ENCODE assay signal across 8 mouse cellular contexts in genomic region chr11:96860564-96860963, GRCm38 (mm10). TPM values are rescaled to one million over a fixed set of nuclear protein-coding genes. Genes with fewer than 3 reads are reported as not detected.
A peak's percentile ranks its signal among the peaks of the same experiment; 100 is the strongest.
DNase-seq lines count a peak whose midpoint lies in the region; TF ChIP-seq lines count a peak whose summit lies in the region.

No protein-coding gene starts in this region.

- peaks cover 4% of the 10 kb centered on the region; the same call in 1 of the 2 replicates for H3K27me3 ChIP-seq in embryonic facial prominence, embryonic 10.5 days (replicated peaks; ENCODE audit: low read depth, poor library complexity, severe bottlenecking)
- no peaks in the 10 kb centered on the region for H3K27me3 ChIP-seq in heart, adult 2 months (ENCODE audit: control insufficient read depth, insufficient read depth, low read length)
- no peaks in the 10 kb centered on the region for H3K27me3 ChIP-seq in liver, adult 2 months (ENCODE audit: control insufficient read depth, insufficient read depth, low read length)
- H3K27me3 ChIP-seq in splenic B cell, adult 2 months (ENCODE audit: control insufficient read depth, insufficient read depth, low read length, poor library complexity, severe bottlenecking), result no peaks in the 10 kb centered on the region

- 9% methylated on average over 8 of the region's 8 CpGs for WGBS in embryonic facial prominence, embryonic 10.5 days
- WGBS in heart, adult 2 months, result 11% methylated on average over 8 of the region's 8 CpGs
- WGBS in liver, adult 2 months, result 19% methylated on average over 8 of the region's 8 CpGs

- H3K9me3 ChIP-seq in embryonic facial prominence, embryonic 10.5 days, result no peaks in the 10 kb centered on the region

- TF ChIP-seq POLR2A in heart, adult 2 months (IDR thresholded peaks at IDR 0.05; ENCODE audit: insufficient read depth, low read depth, low read length), result 0 out of 2 replicates have a peak, but pooled peaks have one; percentile 16
- no peak for TF ChIP-seq POLR2A in liver, adult 2 months (IDR thresholded peaks at IDR 0.05; ENCODE audit: extremely low read depth, insufficient read depth, low read length)

- peak; percentile 81 for DNase-seq in 416B (ENCODE audit: low read depth)
- DNase-seq in adrenal gland, postnatal 14 days, result peak; percentile 92
- peak; percentile 86 for DNase-seq in embryonic facial prominence, embryonic 10.5 days (ENCODE audit: low spot score)
- DNase-seq in heart, adult 2 months, result peak; percentile 88
- peak; percentile 87 for DNase-seq in kidney, adult 9 months
- DNase-seq in liver, adult 2 months (ENCODE audit: extremely low read depth, low read depth, low spot score), result peak; percentile 43
- DNase-seq in naive thymus-derived CD4-positive, alpha-beta T cell, adult 2 months (ENCODE audit: low read depth), result peak; percentile 87
- peak; percentile 89 for DNase-seq in splenic B cell, adult 2 months (ENCODE audit: low read depth, low spot score)

- no peaks in the 10 kb centered on the region for H3K36me3 ChIP-seq in embryonic facial prominence, embryonic 10.5 days (replicated peaks)
- H3K36me3 ChIP-seq in heart, adult 2 months (ENCODE audit: control insufficient read depth, insufficient read depth, low read length), result no peaks in the 10 kb centered on the region
- no peaks in the 10 kb centered on the region for H3K36me3 ChIP-seq in liver, adult 2 months (ENCODE audit: control insufficient read depth, insufficient read depth, low read length)
- no peaks in the 10 kb centered on the region for H3K36me3 ChIP-seq in splenic B cell, adult 2 months (ENCODE audit: control insufficient read depth, insufficient read depth, low read length, poor library complexity, severe bottlenecking)

- no peak overlapping the region; the same call in 1 of the 2 replicates for H3K9ac ChIP-seq in heart, adult 2 months (ENCODE audit: low read depth, low read length)
- no peak overlapping the region for H3K9ac ChIP-seq in liver, adult 2 months (ENCODE audit: low read depth, low read length)

- intact Hi-C loops in heart, adult 2 months (cut with DNase I), result loop anchor here (1.0 to 5.0 kb wide), 8 partner anchors 30 to 583 kb away; partner anchors contain the start of genes Cbx1 and Snx11

- TF ChIP-seq CTCF in heart, adult 2 months (IDR thresholded peaks at IDR 0.05), result no peak; the same call in 1 of the 2 replicates
- peak; percentile 95 for TF ChIP-seq CTCF in liver, adult 2 months (IDR thresholded peaks at IDR 0.05; ENCODE audit: low read depth, low read length)

- no peak overlapping the region for H3K27ac ChIP-seq in embryonic facial prominence, embryonic 10.5 days (replicated peaks)
- H3K27ac ChIP-seq in heart, adult 2 months, result peak overlapping the region; percentile 89
- H3K27ac ChIP-seq in liver, adult 2 months (replicated peaks; ENCODE audit: insufficient read depth, low read depth, low read length), result no peak overlapping the region

- peaks cover 41% of the 10 kb centered on the region for H3K4me1 ChIP-seq in embryonic facial prominence, embryonic 10.5 days
- peaks cover 9% of the 10 kb centered on the region for H3K4me1 ChIP-seq in heart, adult 2 months (ENCODE audit: control insufficient read depth, insufficient read depth, low read length)
- H3K4me1 ChIP-seq in liver, adult 2 months (ENCODE audit: control insufficient read depth, insufficient read depth, low read length), result peaks cover 6% of the 10 kb centered on the region; the same call in 1 of the 2 replicates

- peak overlapping the region; percentile 60; the same call in 1 of the 2 replicates for H3K4me3 ChIP-seq in embryonic facial prominence, embryonic 10.5 days
- no peak overlapping the region for H3K4me3 ChIP-seq in heart, adult 2 months
- no peak overlapping the region for H3K4me3 ChIP-seq in liver, adult 2 months (ENCODE audit: insufficient read depth, low read depth, low read length)

- TF ChIP-seq EP300 in heart, adult 2 months (IDR thresholded peaks at IDR 0.05; ENCODE audit: insufficient read depth, low read depth, low read length), result peak; percentile 86; the same call in 1 of the 2 replicates

- H3K79me2 ChIP-seq in heart, adult 2 months (replicated peaks; ENCODE audit: control insufficient read depth, insufficient read depth, low read length), result no peaks in the 10 kb centered on the region
- no peaks in the 10 kb centered on the region for H3K79me2 ChIP-seq in liver, adult 2 months (ENCODE audit: control insufficient read depth, insufficient read depth, low read length)

RNA-seq across cellular contexts. Expression of gene Copz2, which starts 10.9 kb away (rescaled TPM):
- 39.8 and 43.7 TPM in 2 replicates for total RNA-seq in adrenal gland, postnatal 14 days (2021)
- polyA plus RNA-seq in embryonic facial prominence, embryonic 10.5 days (2016; fragmentation: Nextera tagmentation; extraction: Ambion mirVana), result 36.2 and 37.4 TPM in 2 replicates
- 10 to 100 TPM; 35.0 to 36.9 TPM for total RNA-seq in heart, adult 2 months (2021)
- 55.0 and 76.6 TPM in 2 replicates for polyA plus RNA-seq in heart, adult 2 months (2012; rRNA removed)
- total RNA-seq in liver, adult 2 months (2014; rRNA removed), result 17.2 and 20.7 TPM in 2 replicates
- 43.5 and 48.2 TPM in 2 replicates for polyA plus RNA-seq in liver, adult 2 months (2012; rRNA removed)

RNA-seq across cellular contexts. Expression of gene Nfe2l1, which starts 30.8 kb away (rescaled TPM):
- total RNA-seq in adrenal gland, postnatal 14 days (2021), result 362 and 371 TPM in 2 replicates
- 65.4 and 69.9 TPM in 2 replicates for polyA plus RNA-seq in embryonic facial prominence, embryonic 10.5 days (2016; fragmentation: Nextera tagmentation; extraction: Ambion mirVana)
- total RNA-seq in heart, adult 2 months (2021), result 100 to 1,000 TPM; 395 to 436 TPM
- polyA plus RNA-seq in heart, adult 2 months (2012; rRNA removed), result 397 and 529 TPM in 2 replicates
- 41.3 and 45.0 TPM in 2 replicates for total RNA-seq in liver, adult 2 months (2014; rRNA removed)
- polyA plus RNA-seq in liver, adult 2 months (2012; rRNA removed), result 106 and 107 TPM in 2 replicates

RNA-seq across cellular contexts. Expression of gene Cdk5rap3, which starts 55.7 kb away (rescaled TPM):
- 48.6 and 49.9 TPM in 2 replicates for total RNA-seq in adrenal gland, postnatal 14 days (2021)
- polyA plus RNA-seq in embryonic facial prominence, embryonic 10.5 days (2016; fragmentation: Nextera tagmentation; extraction: Ambion mirVana), result 90.1 and 99.9 TPM in 2 replicates
- total RNA-seq in heart, adult 2 months (2021), result 10 to 100 TPM; 17.4 to 25.2 TPM
- polyA plus RNA-seq in heart, adult 2 months (2012; rRNA removed), result 13.8 and 17.5 TPM in 2 replicates
- total RNA-seq in liver, adult 2 months (2014; rRNA removed), result 44.1 and 52.2 TPM in 2 replicates
- 36.6 and 50.5 TPM in 2 replicates for polyA plus RNA-seq in liver, adult 2 months (2012; rRNA removed)
